Mouse (Mus musculus) heart, postnatal 0 days (tissue): ENCODE results near the gene Ptpn1.

Experiments used
- CTCF ChIP-seq: IDR thresholded peaks from 2 replicates; pipeline ENCODE4 v1.5.1; 2016; ENCODE audit warnings: antibody characterized with exemption, control low read depth, low read depth
- EP300 ChIP-seq: IDR thresholded peaks from 2 replicates; pipeline ENCODE4 v1.6.1; 2016; ENCODE audit warnings: antibody characterized with exemption, low read depth

- TF ChIP-seq CTCF: no peak
- TF ChIP-seq EP300: no peak
These were observed 61.4 kb downstream of the Ptpn1 start for GRCm38 (mm10) chr2:167993260-167993659.
